Mouse (Mus musculus): ENCODE measurements at regions not wholly inside any gene's neighbourhood (a gene's known extent, or its start where the extent isn't known, plus 50 kb on each side); places are given as distances from the start of the nearest gene placed in this dataset.
A peak's percentile ranks its signal among the peaks of the same experiment; 100 is the strongest.

DNA sequence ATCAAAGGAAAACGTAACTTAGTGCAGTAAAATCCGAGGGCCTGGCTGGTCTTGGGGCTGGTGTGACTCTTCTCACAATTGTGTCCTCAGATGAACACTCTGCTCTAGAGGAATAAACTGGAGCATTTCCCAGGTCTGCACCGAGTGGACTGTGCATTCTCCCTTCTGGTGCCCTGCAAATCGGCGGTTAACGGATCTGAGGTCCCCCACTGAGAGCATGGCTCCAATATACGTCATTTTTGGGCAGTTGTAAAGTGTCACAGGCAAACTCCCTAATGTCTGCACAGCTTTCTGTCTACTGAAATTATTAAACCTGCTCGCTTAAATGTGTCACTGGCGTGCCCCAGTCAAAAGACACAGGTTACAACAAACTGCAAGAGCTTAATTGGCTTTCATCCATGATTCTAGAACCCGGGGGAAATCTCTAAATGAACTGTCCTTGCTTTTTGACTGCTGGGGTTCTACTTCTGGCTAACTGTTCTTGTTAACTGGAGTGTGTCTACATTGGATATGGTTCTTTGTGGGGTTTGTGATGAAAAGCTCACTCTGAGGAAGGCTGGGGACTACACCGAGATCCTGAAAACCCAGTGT, 93.7 kb upstream of the Gm47985 start:
- no peak for DNase-seq (ENCODE audit: low read depth, low spot score)

DNA sequence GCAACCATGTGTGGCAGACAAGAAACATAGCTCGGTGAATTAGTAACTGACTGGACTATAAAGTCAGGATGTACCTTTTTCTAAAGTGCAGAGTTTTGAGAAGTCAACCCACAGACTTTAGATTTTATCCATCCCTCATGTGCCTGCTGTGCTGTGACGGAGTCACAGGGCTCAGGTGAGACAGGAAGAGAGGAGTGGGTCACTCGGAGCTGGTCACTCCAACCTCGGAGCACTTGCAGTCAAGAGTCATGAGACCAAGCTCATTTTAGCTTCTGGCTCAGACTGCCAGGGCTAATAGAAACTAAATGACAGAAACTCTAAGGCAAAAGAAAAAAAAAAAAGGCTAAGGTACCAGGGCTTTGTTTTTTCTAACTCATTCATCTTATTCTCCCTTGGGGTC, 90.3 kb upstream of the Gm47985 start:
- DNase-seq (ENCODE audit: low read depth, low spot score): no peak

DNA sequence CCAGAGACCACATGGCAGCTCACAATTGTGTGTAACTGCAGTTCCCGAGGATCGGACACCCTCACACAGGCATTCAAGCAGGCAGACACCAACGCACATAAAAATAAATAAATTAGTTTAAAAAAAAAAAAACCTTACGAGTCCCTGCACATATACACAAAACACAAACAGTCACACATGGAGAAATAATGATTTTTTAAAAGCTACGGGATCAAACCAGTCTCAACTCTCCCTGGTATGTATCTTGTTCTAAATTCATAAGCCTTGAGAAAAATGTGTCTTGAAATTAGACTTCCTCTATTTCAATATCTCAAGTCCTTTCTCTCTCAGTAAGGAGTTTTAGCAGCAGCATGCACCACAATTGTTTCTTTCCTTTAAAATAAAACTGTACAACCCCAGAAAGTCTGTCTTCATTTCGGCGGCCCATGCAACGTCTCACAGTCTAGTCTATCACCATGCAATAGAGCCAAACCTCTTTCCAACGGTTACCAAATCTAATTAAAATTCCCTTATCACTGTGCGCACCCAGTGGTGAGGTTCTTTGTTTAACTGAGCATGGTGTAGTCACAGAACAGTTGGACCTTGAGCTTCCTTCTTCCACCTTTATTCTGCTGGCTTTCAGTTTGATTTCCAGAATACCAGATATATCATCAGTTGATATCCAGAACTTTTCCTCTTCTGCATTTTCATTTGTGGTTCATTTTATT, 86.8 kb upstream of the Gm47985 start:
- no peak for DNase-seq (ENCODE audit: low read depth, low spot score)

DNA sequence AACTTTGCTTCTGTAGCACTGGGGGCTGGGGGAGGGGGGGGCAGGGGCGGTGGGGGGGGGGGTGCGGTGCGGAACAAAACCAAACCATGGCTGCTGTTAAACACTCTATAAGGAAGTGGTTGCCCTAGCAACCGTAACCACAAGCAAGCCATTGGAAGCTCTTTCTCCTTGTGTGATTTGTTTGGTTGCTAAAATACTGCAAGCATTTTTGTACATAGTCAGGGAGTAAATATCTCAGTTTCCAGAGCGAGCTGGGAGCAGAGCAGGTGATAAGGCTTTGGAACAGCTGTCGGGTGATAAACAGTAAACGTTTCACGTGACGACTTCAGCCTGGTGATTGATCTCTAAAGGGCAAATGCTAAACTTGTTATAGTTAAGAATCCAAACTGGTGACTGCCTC, 86.3 kb upstream of the Gm47985 start:
- DNase-seq (ENCODE audit: low read depth, low spot score): no peak

DNA sequence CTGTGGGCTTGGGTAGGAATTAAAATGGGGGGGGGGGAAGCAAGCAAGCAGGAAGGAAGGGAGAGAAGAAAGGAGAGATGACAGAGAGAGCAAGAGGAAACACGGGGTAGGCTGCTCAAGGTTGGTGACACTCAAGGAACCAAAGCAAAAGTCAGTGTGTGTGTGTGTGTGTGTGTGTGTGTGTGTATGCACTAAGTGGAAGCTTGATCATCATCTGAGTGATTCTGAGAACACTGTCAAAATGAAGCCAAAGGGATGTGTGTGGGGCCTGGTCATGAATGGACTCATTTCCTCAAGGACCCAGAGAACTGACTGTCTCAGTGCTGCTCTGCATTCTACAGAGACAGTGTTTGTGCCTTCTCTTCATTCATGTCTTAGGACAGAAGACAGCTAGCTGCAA, 84.8 kb upstream of the Gm47985 start:
- no peak for DNase-seq (ENCODE audit: low read depth, low spot score)

DNA sequence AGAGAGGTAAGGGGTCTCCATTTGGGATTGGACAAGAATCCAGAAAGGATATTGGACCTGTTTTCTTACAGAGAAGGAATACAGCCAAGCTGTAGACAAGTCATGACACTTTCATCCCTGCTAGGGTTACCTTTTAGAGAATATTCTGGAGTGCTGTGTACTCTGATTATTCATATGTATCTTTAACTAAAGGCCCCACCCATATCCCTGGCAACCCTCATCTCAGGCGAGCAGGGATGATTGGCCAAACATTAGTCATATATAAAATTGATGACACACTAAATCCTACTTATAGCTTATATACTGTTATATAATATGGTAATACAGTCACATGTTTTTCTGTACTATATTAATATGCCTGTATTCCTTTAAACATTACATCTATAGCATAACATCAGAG, 83.6 kb upstream of the Gm47985 start:
- DNase-seq (ENCODE audit: low read depth, low spot score): no peak

DNA sequence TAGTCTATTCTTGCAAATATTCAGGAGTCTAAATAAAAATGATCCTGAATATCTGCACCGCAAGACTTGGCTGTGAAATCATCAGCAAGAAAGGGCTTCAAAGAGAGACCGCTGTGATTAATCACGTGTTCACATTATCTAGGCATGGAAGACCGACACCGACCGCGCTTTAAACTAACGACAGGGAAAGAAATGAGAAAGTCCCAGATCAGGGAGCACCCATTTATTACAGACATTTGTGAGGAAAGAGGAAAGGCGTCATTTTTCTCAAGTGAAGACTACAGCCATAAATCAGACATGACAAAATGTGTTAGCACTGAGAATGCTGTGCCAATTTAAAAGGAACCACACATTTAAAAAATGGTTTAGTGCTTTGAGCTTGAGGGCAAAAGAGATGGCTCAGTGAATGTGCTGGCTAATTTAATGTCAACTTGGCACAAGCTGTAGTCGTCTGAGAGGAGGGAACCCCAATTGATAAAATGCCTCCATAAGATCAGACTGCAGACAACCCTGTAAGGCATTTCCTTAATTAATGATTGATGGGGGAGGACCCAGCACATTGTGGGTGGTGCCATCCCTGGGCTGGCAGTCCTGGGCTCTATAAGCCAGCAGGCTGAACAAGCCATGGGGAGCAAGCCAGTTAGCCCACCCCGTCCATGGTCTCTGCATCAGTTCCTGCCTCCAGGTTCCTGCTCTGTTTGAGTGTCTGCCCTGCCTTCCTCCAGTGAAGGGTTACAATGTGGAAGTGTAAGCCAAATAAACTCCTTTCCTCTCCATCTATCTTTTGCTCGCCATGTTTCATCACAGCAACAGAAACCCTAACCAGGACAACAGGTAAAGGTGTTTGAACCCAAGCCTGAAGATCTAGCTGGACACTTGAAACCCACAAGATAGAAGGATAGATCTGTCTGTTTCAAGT, 81.5 kb upstream of the Gm47985 start:
- DNase-seq (ENCODE audit: low read depth, low spot score): no peak

DNA sequence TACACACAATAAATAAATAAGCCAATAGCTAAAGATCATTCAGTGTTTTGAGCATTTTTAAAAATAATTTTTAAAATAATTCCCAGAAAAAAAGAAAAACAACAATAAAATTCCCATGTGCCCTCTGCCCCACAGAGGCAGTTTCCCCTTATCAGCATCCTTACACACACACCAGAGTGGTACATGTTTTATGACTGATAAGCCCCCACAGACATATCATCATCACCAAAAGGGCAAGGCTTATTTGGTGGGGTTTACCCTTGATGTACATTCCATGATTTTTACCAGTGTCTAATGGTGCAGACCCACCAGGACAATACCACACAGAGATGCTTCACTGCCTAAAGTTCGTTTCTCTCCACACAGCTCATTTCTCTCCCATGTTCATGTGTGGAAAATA, 80.8 kb upstream of the Gm47985 start:
- no peak for DNase-seq (ENCODE audit: low read depth, low spot score)

DNA sequence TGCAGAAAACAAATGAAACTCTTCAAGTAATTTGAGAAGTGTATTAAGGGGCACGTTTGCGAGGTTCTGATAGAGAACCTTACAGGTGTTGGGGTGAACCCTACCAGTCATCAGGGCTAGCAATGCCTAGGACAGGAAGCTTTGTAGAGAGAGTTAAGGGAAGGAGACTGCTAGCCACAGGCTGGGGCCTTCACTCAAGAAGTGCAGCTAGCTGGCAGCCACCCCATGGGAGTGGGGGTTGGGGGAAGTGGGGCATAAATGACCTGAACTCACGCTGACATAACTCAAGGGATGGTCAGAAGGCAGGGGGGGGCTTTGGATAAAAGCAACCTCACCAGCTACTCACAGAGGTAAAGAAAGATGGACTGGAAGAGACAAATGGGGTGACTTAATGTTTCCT, 80.3 kb upstream of the Gm47985 start:
- no peak for DNase-seq (ENCODE audit: low read depth, low spot score)

DNA sequence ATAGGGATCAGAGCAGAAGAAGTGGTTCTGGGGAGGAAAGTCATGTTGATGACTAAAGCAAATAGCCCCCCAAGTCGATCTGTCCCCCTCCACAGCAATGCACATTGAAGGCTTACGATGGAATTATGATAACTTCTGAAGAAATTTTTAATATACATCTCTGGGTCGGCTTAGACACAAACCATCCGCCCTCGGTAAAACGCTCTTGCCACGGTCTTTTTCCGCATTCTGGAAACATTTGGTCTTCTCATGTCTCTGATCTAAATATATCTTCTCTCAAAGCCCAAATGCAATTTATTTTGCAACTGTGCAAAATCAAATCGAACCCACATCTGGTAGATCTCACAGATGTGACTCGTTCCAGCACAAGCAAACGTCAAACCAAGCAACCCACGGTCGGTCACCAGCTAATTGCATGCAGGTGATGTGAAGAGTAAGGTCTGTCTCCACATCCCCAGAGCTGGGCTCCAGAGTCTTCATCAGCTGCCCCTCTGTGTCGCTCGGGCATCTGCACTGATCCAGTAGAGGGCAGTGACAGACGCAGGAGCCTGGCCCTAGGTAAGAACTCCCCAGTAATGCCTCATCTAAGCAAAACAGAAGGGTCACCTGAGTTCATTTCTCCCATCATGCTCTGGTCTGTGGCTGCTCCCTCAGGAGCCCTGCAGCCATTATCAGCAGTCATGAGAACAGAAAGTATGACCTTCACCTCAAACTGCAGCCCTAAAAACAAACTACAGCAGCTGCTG, 79.5 kb upstream of the Gm47985 start:
- no peak for DNase-seq (ENCODE audit: low read depth, low spot score)

DNA sequence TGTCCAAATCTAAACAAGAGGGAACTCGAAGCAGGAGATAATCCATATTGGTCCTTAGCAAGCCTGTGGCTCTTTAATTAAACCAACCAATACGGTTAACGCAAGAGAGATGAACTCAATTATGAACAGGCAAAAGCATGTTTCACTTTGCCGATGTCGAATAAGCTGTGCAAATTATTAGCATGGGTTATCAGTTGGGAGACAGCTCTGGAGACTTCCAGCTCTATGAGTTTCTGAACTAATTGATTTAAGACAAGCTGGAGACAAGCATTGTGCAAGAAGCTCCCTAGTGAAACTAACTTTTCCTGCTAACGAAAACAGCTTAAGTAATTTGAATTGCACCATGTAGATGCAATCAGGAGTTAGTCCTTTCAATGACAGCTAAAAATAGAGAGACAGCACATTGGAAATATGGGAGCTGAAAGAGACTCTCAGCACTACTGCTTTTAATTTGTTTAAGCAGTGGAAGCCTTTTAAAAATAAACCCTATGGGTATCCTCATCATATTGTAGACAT, 78.8 kb upstream of the Gm47985 start:
- DNase-seq (ENCODE audit: low read depth, low spot score): peak; percentile 36

DNA sequence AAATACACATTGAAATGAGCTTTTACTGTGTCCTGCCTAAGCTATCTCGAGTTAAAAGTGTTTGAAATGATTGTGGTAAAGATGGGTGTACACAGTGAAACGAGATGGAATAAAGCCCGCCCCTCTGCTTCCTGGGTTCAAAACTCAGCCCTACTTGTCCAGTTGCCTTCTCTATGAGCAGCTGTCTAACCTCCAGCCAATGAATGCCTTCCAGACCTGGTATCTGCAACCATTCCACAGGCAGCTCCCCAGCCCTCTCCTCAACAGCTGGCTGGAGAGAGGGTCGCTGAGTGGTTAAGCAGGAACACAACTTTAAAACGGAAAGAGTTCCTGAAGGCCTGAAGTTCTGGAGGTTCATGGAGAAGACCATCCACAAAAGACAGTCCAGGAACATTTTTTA, 78.0 kb upstream of the Gm47985 start:
- DNase-seq (ENCODE audit: low read depth, low spot score): no peak

DNA sequence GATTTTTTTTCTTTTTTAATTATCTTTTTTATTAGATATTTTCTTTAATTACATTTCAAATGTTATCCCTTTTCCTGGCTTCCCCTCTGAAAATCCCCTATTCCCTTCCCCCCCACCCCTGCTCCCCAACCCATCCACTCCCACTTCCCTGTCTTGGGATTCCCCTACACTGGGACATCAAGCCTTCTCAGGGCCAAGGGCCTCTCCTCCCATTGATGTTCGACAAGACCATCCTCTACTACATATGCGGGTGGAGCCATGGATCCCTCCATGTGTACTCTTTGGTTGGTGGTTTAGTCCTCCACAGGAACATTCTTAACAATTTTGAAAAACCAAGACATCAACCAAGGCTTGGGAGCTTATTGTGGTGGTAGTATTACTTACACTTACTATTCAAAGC, 77.5 kb upstream of the Gm47985 start:
- no peak for DNase-seq (ENCODE audit: low read depth, low spot score)

DNA sequence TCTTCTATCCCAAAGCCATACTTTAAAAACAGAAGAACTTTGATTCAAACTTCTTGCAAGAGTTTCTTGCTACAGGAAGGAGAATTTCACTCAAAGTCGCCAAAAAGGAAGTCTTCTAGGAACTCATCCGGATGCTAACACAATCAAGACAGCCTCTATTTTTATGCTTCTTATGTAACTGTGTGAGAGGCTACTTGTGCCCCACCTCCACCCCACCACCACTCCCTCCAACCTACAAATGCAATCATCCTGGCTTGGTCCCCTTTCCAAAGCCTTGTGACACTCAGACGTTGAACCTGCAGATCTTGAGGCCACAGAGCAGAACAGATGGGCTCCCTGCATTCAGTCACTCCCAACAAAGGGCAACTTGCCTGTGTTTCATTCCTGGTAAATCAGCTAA, 77.1 kb upstream of the Gm47985 start:
- no peak for DNase-seq (ENCODE audit: low read depth, low spot score)

DNA sequence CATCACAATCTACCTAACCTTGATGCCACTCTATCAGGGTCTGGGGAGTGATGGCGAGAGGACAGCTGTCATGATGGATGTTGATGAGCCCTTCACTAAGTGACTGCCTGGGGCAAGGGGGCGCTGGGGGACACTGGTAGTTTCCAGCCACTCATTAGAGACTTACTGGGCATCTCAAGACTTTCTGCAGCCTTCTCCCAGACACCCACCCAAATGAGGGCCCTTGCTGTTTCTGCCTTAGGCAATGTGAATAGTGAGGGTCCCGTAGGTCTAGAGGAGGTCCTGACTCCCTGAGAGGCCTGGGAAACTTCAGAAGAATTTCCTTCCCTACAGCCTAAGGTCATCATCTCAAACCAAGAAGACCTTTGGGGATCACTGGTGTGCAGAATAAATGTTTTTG, 74.9 kb upstream of the Gm47985 start:
- no peak for DNase-seq (ENCODE audit: low read depth, low spot score)

DNA sequence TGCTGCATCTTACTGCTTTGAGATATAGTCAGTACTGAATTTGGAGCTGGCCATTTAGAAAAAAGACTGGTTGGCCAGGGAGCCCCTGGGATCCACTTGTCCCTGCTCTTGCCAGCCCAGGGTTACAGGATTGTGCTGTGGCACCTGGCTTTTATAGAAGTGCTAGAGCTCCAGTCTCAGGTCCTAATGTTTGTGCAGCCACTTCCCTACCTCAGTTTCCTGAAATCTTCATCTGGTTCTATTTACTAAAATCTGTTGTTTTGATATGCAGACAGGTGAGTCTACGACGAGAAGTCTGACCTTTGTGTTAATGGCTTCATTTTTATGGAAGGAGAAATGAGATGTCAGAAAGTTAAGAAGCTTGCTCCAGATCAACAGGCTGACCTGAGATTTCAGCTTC, 73.0 kb upstream of the Gm47985 start:
- DNase-seq (ENCODE audit: low read depth, low spot score): no peak

DNA sequence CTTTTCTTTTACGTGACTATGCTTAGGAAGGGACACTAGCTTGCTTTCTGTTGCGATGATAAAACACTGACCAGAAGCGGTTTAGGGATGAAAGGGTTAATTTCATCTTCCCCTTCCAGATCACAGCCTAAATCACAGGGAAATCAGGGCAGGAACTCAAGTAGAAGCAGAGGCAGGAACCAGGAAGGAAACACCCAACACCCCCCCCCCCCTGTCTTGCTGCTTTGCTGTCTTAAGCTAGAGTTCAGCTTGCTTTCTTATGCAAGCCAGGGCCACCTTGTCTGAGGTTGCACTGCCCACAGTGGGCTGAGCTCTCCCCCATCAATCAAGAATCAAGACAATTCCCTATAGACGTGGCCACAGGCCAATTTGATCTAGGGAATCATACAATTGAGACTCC, 71.9 kb upstream of the Gm47985 start:
- no peak for DNase-seq (ENCODE audit: low read depth, low spot score)

DNA sequence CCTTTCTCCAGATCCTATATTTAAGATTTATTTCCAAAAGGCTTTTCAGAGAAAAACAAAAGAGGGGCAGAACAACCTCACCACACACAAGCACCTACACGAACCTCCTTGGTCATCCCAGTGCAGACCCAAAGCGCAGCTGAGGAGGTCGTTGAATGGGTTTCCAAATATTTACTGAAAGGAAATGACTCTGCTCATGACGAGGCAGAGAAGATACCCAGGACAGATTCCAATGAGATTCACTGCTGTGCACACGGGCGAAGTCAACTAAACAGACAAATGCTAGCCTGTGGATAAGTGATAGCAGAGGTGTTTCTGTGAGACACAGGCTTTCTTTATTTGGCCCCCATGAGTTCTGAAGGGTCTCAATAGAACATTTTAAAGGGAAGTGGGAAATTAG, 70.7 kb upstream of the Gm47985 start:
- DNase-seq (ENCODE audit: low read depth, low spot score): no peak

DNA sequence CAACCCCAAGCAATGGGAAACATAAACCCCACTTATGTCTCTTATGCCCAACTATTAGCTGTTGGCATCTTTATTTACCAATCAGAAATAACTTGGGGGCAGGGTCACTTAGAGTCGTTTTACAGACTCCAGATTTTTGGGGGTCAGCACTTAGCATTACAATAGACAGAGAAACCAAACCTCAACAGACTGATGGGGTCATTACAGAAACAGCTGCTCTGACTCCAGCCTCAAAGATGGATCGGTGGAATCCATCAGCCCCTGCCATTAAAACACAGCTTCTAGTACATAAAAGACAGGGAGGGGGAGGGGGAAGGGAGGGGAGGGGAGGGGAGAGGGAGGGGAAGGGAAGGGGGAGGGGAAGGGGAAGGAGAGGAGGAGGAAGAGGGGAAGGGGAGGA, 69.9 kb upstream of the Gm47985 start:
- DNase-seq (ENCODE audit: low read depth, low spot score): no peak

DNA sequence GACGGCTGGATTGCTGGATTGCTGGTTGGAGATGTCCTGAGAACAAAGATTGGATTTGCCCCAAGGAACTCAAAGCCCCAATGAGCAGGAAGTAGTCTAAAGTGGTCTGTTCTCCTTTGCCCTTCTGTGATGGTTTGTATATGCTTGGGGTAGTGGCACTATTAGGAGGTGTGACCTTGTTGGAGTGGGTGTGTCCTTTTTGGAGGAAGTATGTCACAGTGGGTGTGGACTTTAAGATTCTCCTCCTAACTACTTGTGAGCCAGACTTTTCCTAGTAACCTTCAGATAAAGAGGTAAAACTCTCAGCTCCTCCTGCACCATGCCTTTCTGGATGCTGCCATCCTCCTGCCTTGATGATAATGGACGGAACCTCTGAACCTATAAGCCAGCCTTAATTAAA, 69.1 kb upstream of the Gm47985 start:
- DNase-seq (ENCODE audit: low read depth, low spot score): no peak

DNA sequence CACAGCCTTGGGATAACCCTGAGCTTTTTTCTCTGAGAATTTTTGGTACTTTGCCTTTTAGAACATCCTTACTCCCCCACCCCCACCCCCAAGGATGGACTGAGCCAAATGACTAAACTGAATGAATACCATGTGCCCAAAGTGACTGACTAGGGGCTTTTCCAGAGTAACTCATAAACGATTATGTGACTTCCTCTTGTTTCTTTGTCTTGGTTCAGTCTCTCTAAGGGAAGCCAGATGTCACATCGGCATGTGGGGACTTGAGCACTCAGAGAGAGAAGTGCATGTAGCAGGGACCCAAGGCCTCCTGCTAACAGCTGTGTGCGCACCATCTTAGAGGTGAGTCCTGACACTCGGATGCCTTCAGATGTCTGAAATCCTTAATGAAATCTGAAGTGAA, 63.8 kb upstream of the Gm47985 start:
- no peak for DNase-seq (ENCODE audit: low read depth, low spot score)

DNA sequence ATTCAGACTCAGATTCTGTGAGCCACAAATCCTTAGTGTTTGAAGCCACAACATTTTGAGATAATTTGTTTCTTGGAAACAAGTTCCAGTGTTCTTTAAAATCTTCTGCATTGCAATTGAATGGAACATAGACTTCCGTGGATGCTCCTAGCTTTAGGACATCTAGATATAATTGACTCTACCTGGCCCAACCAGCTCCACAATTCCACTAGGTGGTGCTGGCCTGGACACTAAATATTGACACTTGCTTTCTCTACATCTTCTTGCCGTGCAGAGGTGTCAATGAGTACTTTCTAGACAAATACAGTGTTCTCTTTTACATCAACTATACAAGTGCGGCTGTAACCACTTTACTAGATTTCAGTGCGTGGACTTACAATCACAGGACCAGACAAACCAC, 63.4 kb upstream of the Gm47985 start:
- no peak for DNase-seq (ENCODE audit: low read depth, low spot score)

Data from skeletal muscle tissue, adult 2 months (tissue).